Mouse (Mus musculus): Measurements from ENCODE around the gene Cep131.

DNA sequence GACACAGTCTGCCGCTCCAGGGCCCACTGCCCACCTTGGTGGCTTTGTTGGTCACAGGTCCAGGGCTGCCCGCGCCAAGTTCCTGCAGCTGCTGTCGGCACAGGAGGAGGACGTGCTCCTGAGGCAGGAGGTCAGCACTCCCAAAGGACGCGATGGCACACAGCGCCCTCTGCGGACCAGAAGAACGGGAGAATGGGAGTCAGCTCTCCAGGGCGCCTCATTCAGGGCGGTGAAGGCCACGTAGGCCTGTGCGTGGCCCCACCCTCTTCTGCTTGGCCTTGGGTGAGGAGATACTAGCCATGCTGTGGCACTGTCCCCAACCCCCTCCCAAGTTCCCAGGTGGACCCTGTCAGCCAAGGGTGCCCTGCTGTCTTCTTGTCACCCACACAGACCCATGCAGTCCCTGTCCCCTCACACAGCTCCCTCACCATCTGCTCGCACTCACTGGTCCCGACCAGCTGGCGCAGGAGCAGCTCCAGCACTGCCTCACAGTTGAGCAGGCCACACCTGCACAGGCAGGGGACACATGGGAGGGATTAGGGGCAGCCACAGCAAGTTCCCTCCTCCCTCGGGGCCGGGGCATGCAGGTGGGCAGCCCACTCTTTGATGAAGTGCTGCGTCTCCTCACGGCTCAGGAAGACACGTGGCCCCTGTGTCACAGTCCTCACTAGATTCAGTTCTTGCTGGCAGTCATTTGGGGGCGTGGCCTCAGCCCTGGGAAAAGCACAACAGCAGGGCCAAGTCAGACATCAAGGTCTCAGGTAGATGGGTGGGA is 6.4 kb upstream of the Cep131 start:
- TF ChIP-seq POLR2A (IDR thresholded peaks at IDR 0.05; ENCODE audit: insufficient read depth, low read length): no peak
- TF ChIP-seq CTCF (IDR thresholded peaks at IDR 0.05; ENCODE audit: low read depth, low read length): peak; percentile 45
